Mouse (Mus musculus): ENCODE results near the gene Slc22a18. TPM values are rescaled to one million over a fixed set of nuclear protein-coding genes. Genes with fewer than 3 reads are reported as not detected.

Slc22a18 gene
- not detected for total RNA-seq (2023)

DNA sequence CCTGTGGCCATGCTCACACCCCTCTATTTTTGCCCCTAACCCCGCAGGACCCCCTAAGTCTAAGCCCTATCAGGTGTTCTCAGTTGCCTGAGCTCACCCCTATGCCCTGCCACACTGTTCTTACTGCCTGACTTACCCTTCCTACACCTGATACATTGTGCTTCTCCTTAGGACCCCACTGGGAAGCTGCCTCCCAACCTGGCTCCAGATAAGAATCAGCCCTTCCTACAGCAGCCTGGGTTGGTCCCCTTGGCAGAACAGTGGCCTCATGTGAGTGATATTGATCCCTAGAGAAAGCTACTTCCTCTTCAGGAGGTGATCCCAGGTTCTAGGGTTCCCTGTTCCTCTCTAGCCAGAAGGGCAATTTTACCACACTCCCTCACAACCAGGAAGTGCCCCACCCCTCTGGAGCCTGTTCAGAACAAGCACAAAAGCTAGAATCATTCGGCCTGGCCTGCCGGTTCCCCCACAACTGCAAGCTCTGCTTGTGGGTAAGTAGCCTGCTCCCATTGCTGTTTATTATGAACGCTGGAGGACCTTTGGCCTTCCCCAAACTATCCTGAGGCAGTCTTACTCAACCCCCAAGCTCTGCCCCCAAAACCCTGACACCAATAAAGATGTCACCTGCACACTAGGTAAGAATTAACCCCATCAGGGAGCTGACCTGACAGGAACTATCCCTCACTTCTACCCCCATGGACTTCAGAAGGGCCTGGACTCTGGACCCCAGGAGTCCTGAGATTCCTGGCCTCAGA is at the start of gene Slc22a18:
Gene Slc22a18, plus strand, starts transcription at position 390 of the 755 bp plus-strand sequence.

DNA sequence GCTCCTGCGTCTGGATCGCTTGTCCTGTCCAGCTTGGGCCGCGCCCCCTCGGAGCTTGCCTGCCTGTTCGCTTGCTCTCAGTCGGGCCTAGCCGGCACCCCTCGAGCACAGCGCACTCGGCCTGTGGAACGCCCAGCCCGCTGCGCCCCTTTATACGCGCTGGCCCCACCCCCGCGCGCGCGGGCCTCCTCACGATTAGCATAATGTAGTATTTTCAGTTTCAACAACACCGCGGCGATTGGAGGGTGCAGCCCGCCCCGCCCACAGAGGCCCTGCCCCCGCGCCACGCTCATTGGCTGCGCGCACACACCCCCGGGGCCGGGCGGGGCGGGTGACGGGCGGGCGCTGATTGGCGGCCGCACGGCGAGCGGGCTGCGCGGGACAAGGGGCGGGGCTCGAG is 12.7 kb upstream of the Slc22a18 start, which contains the start of gene Cdkn1c:
Gene Cdkn1c, minus strand, starts transcription at position 177 of the 400 bp plus-strand sequence.

GRCm38 (mm10) chr7:143502418-143503200 is 29.1 kb downstream of the Slc22a18 start, which contains the start of gene Phlda2:
Gene Phlda2, minus strand, starts transcription at chr7:143503150.

Other genes with a start within 250 kb of the Slc22a18 start
- gene Cdkn1c, start 12.7 kb upstream of the Slc22a18 start, total RNA-seq (2023), result 2.3 TPM
- not detected for gene Phlda2, start 29.4 kb downstream of the Slc22a18 start, total RNA-seq (2023)
- 226 TPM for gene Nap1l4, start 75.4 kb downstream of the Slc22a18 start, total RNA-seq (2023)
- gene Cars, start 126.4 kb downstream of the Slc22a18 start, total RNA-seq (2023), result 92.9 TPM
- 42.9 TPM for gene Tnfrsf26, start 155.0 kb downstream of the Slc22a18 start, total RNA-seq (2023)
- 16.2 TPM for gene Tnfrsf22, start 175.9 kb downstream of the Slc22a18 start, total RNA-seq (2023)
- gene Tnfrsf23, start 212.1 kb downstream of the Slc22a18 start, total RNA-seq (2023), result 5.5 TPM